8 mouse cellular contexts compared by ENCODE assay signal in the genomic region with DNA sequence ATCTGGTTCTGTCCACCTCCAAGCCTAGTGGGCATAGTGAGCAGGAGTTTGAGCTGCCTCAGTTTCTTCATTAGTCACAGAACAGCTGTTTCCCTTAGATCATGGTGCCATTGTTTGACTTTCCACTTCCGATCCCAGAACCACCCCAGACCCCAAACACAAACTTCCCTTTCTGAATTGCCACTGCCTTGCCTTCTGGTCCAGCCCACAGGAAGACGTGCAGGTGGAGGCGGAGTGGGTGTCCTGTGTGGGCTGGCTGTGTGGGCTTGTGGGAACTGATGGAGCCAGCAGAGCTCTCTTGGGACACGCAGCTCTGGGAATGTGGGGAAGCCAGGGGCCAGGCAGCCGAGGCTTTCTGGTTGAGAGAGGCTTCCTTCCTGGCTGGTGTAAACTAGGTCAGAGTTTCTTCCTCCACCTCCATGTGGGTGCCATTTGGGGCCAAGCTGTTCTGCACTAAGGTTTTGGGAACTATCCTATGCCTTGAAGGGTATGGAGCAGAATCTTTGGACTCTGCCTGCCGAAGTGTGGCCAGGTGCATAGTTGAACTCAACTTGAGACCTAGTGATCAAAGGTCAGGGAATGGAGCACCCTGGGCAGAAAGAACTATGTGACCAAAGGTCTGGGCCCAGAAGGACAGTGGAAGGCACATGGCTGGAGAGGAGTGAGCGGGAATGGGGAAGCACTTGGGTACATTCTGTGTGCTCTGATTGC. TPM values are rescaled to one million over a fixed set of nuclear protein-coding genes. Genes with fewer than 3 reads are reported as not detected.
DNase-seq lines count a peak whose midpoint lies in the region; ATAC-seq and TF ChIP-seq lines count a peak whose summit lies in the region.
"Had no signal": no experiment of that assay in that cellular context is flagged by ENCODE, and none has a peak within 500 bp of the region (broad histone marks: within the 10 kb centered on the region; RNA-seq: fewer than 3 reads in every experiment).

No protein-coding gene starts in this region.

- no peak for TF ChIP-seq CTCF in midbrain, postnatal 0 days (IDR thresholded peaks at IDR 0.05)

- no peak overlapping the region for H3K9ac ChIP-seq in midbrain, embryonic 15.5 days
- no peak overlapping the region for H3K9ac ChIP-seq in midbrain, postnatal 0 days (replicated peaks; ENCODE audit: low read length, poor library complexity, severe bottlenecking)
- H3K9ac ChIP-seq in hindbrain, embryonic 15.5 days: no peak overlapping the region
- H3K9ac ChIP-seq: liver, embryonic 14.5 days had no signal

- peak overlapping the region; percentile 77; the same call in 1 of the 2 replicates for H3K4me2 ChIP-seq in midbrain, embryonic 15.5 days
- H3K4me2 ChIP-seq in midbrain, postnatal 0 days (ENCODE audit: low read depth, low read length, poor library complexity, severe bottlenecking): no peak overlapping the region
- H3K4me2 ChIP-seq in hindbrain, embryonic 15.5 days: peak overlapping the region; percentile 74

- peaks cover 66% of the 10 kb centered on the region for H3K4me1 ChIP-seq in midbrain, embryonic 15.5 days
- H3K4me1 ChIP-seq in midbrain, postnatal 0 days (ENCODE audit: insufficient read depth, low read length): peaks cover 24% of the 10 kb centered on the region
- H3K4me1 ChIP-seq in hindbrain, embryonic 15.5 days (replicated peaks): peaks cover 78% of the 10 kb centered on the region

- H3K27me3 ChIP-seq in midbrain, embryonic 15.5 days (replicated peaks): no peaks in the 10 kb centered on the region
- no peaks in the 10 kb centered on the region for H3K27me3 ChIP-seq in midbrain, postnatal 0 days (ENCODE audit: insufficient read depth, low read length)
- no peaks in the 10 kb centered on the region for H3K27me3 ChIP-seq in hindbrain, embryonic 15.5 days

- H3K36me3 ChIP-seq in midbrain, embryonic 15.5 days (replicated peaks): peaks cover 9% of the 10 kb centered on the region; the same call in 1 of the 2 replicates
- H3K36me3 ChIP-seq in midbrain, postnatal 0 days (ENCODE audit: insufficient read depth, low read length): peaks cover 13% of the 10 kb centered on the region
- peaks cover 26% of the 10 kb centered on the region for H3K36me3 ChIP-seq in hindbrain, embryonic 15.5 days

- H3K4me3 ChIP-seq in midbrain, embryonic 15.5 days: no peak overlapping the region
- no peak overlapping the region for H3K4me3 ChIP-seq in midbrain, postnatal 0 days (ENCODE audit: low read depth, low read length)
- no peak overlapping the region for H3K4me3 ChIP-seq in hindbrain, embryonic 15.5 days

- WGBS in midbrain, embryonic 15.5 days: 84% methylated on average over 7 of the region's 7 CpGs
- WGBS in midbrain, postnatal 0 days: 79% methylated on average over 7 of the region's 7 CpGs
- WGBS in hindbrain, embryonic 15.5 days: 78% methylated on average over 7 of the region's 7 CpGs

- DNase-seq in midbrain, postnatal 0 days (ENCODE audit: low spot score): no peak
- DNase-seq in heart, adult 11 months: peak; percentile 98
- peak; percentile 34 for DNase-seq in lung, postnatal 14 days
- no peak for DNase-seq in left cerebral cortex, postnatal 25 days (ENCODE audit: low spot score in 2 of 2)

- intact Hi-C loops in left cerebral cortex, postnatal 25 days (cut with DNase I): no loop called here

- H3K27ac ChIP-seq in midbrain, embryonic 15.5 days: no peak overlapping the region
- no peak overlapping the region for H3K27ac ChIP-seq in midbrain, postnatal 0 days (ENCODE audit: low read depth, low read length)
- peak overlapping the region; percentile 34 for H3K27ac ChIP-seq in hindbrain, embryonic 15.5 days (replicated peaks)
- H3K27ac ChIP-seq: liver, embryonic 14.5 days had no signal

- ATAC-seq in midbrain, embryonic 15.5 days (replicated peaks): no peak
- no peak for ATAC-seq in midbrain, postnatal 0 days (ENCODE audit: low FRiP score)
- no peak for ATAC-seq in hindbrain, embryonic 15.5 days (ENCODE audit: low FRiP score, low read depth)
- no peak for ATAC-seq in inflammation-experienced regulatory T-cells, adult 6 months

- no peaks in the 10 kb centered on the region for H3K9me3 ChIP-seq in midbrain, embryonic 15.5 days
- H3K9me3 ChIP-seq in midbrain, postnatal 0 days (ENCODE audit: low read length): no peaks in the 10 kb centered on the region
- no peaks in the 10 kb centered on the region for H3K9me3 ChIP-seq in hindbrain, embryonic 15.5 days

RNA-seq across cellular contexts. Expression of a gene that starts 3.9 kb away (rescaled TPM):
- 28.0 and 28.8 TPM in 2 replicates for polyA plus RNA-seq in midbrain, embryonic 15.5 days (2015; fragmentation: Nextera tagmentation; extraction: Ambion mirVana)
- 19.0 and 22.4 TPM in 2 replicates for total RNA-seq in midbrain, postnatal 0 days (2014; rRNA removed)
- polyA plus RNA-seq in midbrain, postnatal 0 days (2015; fragmentation: Nextera tagmentation; extraction: Ambion mirVana): 20.5 and 20.7 TPM in 2 replicates
- 30.1 and 32.2 TPM in 2 replicates for polyA plus RNA-seq in hindbrain, embryonic 15.5 days (2015; fragmentation: Nextera tagmentation; extraction: Ambion mirVana)
- 10 to 100 TPM in 1 of 2 experiments, 1 to 10 TPM in 1; 8.7 to 13.0 TPM for total RNA-seq in left cerebral cortex, postnatal 25 days (2021)
- 10 to 100 TPM; 29.9 to 99.4 (median 39.3) TPM for polyA plus RNA-seq in inflammation-experienced regulatory T-cells, adult 6 months (2017; shearing (Covaris generic))

RNA-seq across cellular contexts. Expression of a gene that starts 9.1 kb away (rescaled TPM):
- 135 TPM in 2 replicates for polyA plus RNA-seq in midbrain, embryonic 15.5 days (2015; fragmentation: Nextera tagmentation; extraction: Ambion mirVana)
- 241 and 278 TPM in 2 replicates for total RNA-seq in midbrain, postnatal 0 days (2014; rRNA removed)
- 122 and 130 TPM in 2 replicates for polyA plus RNA-seq in midbrain, postnatal 0 days (2015; fragmentation: Nextera tagmentation; extraction: Ambion mirVana)
- polyA plus RNA-seq in hindbrain, embryonic 15.5 days (2015; fragmentation: Nextera tagmentation; extraction: Ambion mirVana): 125 and 133 TPM in 2 replicates
- total RNA-seq in left cerebral cortex, postnatal 25 days (2021): 100 to 1,000 TPM; 165 to 179 TPM
- polyA plus RNA-seq in inflammation-experienced regulatory T-cells, adult 6 months (2017; shearing (Covaris generic)): 1 to 10 TPM in 2 of 3 experiments, under 1 TPM in 1; 0.84 to 1.3 (median 1.1) TPM

Comparison
In these comparisons a context has a peak if more than half of its experiments do, and no peak if none do; other contexts are left out.
1. DNase-seq: peak in heart, adult 11 months (single experiment) and lung, postnatal 14 days (single experiment); none in midbrain, postnatal 0 days (single experiment) and left cerebral cortex, postnatal 25 days (0 of 2).
2. RNA of a gene that starts 9.1 kb away (polyA plus RNA-seq): 135 TPM in midbrain, embryonic 15.5 days, 125 to 133 TPM in hindbrain, embryonic 15.5 days and 122 to 130 TPM in midbrain, postnatal 0 days; 0.84 to 1.3 TPM in inflammation-experienced regulatory T-cells, adult 6 months; every median in the first group is over 10 times any median in the second.